Mouse (Mus musculus): ENCODE measurements around the gene Masp2.

DNA sequence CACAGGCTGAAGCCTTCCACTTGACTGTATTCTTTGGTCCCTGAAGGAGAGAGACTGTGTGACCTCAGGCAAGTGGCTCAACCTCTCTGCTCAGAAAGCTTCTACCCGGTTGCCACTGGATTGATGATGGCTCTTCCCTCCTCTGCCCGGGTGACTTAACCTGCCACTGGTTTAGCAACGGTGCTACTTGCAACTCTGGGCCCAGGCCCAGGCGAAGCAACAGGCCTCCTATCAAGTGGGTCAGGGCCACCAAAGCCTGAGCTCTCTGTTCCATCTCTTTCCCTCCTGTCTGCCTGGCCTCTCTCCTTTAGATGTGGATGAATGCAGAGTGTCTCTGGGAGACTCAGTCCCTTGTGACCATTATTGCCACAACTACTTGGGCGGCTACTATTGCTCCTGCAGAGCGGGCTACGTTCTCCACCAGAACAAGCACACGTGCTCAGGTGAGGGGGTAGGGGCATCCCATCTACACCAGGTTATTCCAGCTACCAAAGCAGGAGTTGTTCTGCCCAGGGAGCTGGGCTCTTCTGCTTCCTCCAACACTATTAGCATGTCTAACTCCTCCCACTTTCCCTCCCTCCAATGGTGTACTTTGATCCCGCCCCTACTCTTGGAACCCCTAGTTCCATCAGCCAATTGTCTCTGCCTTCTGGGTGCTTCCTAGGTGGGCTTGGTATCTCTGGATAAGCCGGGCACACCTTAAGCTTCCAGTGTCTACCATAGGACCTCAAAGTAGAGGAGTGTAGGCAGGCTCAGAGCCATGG is 1.2 kb downstream of the Masp2 start:
- TF ChIP-seq CTCF (IDR thresholded peaks at IDR 0.05; ENCODE audit: low read depth) (no peak), EP300 (IDR thresholded peaks at IDR 0.05; ENCODE audit: low read depth) (no peak)

Data from heart, postnatal 0 days (tissue).